Mouse (Mus musculus): Measurements from ENCODE around the gene Gm20388.

DNA sequence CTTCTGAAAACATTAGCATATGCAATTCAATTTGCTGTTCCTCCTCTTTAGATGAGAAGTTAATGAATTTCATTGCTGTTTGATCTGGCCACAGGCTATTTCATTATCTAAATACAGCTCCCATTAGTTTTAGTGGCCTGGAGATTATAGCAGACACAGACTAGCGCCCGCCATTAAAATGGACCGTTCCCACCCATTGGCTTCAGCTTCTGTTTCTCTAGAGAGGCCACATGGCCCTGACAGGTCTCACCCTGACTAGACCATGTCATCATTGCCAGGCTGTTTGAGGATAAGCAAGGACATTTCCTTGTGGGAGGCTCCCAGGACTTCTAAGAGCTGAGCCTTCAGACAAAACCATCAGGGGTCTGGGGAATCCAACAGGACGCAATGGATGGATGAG lies 3774.8 kb downstream of the Gm20388 start:
- TF ChIP-seq EP300 (IDR thresholded peaks at IDR 0.05; ENCODE audit: low read depth): no peak
- TF ChIP-seq CTCF (IDR thresholded peaks at IDR 0.05; ENCODE audit: low read depth): no peak
